Mouse (Mus musculus) erythroblast, embryonic 14.5 days (primary cell): Measurements from ENCODE around the gene Slc23a2. TPM values are rescaled to one million over a fixed set of nuclear protein-coding genes. Genes with fewer than 3 reads are reported as not detected.

Source experiments
- H3K27me3 ChIP-seq: 2 replicates; pipeline ENCODE4 v1.6.1; 2012; ENCODE audit warnings: inconsistent platforms; ENCODE audit not compliant: control insufficient read depth
- H3K36me3 ChIP-seq: 2 replicates; pipeline ENCODE4 v1.6.1; 2012; ENCODE audit warnings: mild to moderate bottlenecking, inconsistent platforms; ENCODE audit not compliant: control insufficient read depth
- H3K4me1 ChIP-seq: 2 replicates; pipeline ENCODE4 v1.6.1; 2012; ENCODE audit warnings: inconsistent platforms; ENCODE audit not compliant: control insufficient read depth
- H3K4me3 ChIP-seq: replicated peaks from 2 replicates; pipeline ENCODE3; 2012; ENCODE audit warnings: moderate library complexity, mild to moderate bottlenecking, inconsistent platforms
- H3K9me3 ChIP-seq: 2 replicates; pipeline ENCODE4 v1.6.1; 2012; ENCODE audit warnings: low read length, inconsistent platforms, mixed read lengths; ENCODE audit not compliant: control insufficient read depth
- GATA1 ChIP-seq: IDR thresholded peaks from 2 replicates; pipeline ENCODE4 v1.6.1; 2012; ENCODE audit warnings: low read length, inconsistent platforms, mixed read lengths
- TAL1 ChIP-seq: IDR thresholded peaks from 3 replicates; pipeline ENCODE4 v1.6.1; 2012; ENCODE audit warnings: low read length, inconsistent platforms, mixed read lengths
- polyA plus RNA-seq: library from polyadenylated mRNA; stranded (reverse); fragments of >175 nt; gene quantifications from 2 replicates; pipeline ENCODE4 v1.2.3, GENCODE M21; 2012

The Slc23a2 gene
- polyA plus RNA-seq, 1 experiment, result not detected

DNA sequence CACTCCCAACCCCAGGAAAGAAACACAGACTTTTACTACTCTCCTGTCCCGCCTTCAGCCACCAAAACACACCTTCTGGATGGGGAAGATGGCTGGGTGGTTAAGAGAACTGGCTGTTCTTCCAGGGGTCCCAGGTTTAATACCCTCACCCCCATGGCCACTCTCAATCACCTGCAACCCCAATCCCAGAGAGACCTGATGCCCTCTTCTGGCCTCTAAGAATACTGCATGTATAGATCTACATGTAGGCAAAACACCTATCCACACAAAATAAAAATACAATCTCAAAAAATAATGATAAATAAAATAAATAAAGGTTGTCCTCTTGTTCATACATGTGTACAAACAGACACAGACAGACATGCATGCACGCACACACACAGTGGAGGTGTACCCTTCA, 5.8 kb downstream of the Slc23a2 start:
- H3K4me1 ChIP-seq, result peaks cover 5% of the 10 kb centered on the region
- TF ChIP-seq TAL1 (no peak), GATA1 (no peak)
- H3K27me3 ChIP-seq, result peaks cover 7% of the 10 kb centered on the region
- no peaks in the 10 kb centered on the region for H3K9me3 ChIP-seq
- H3K36me3 ChIP-seq, result no peaks in the 10 kb centered on the region
- no peak overlapping the region for H3K4me3 ChIP-seq

DNA sequence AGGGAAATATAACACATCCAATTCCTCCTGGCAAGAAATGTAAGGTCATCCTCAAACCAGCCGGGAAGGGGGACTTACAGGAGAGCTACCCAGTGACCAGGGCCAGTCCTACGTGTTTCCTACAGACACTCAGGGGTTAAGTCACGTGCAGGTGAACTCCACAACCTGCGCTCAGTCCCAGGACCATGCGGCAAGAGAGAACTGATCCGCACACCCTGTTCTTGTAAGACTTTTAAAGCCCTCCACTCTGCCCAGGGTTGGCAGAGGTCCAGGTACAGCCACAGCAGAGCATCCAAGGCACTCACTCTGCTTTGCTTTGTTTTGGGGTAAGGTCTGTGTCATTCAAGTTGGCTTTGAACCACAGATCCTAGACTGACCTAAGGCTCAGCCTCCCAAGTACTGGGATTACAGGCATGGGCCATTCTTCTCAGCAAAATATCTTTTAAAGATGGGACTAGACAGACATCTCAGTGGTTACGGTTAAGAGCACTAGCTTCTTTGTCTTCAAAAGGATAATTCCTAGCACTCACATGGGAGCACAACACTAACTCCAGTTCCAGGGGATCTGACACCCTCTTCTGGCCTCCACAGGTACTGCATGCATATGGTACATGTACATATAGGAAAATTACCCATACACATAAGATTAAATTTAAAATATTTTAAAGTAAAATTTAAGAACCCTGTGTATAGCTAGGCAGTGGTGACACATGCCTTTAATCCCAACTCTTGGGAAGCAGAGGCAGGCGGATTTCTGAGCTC, 8.9 kb downstream of the Slc23a2 start:
- no peaks in the 10 kb centered on the region for H3K9me3 ChIP-seq
- no peak overlapping the region for H3K4me3 ChIP-seq
- H3K27me3 ChIP-seq, result no peaks in the 10 kb centered on the region
- TF ChIP-seq GATA1 (no peak), TAL1 (no peak)
- no peaks in the 10 kb centered on the region for H3K36me3 ChIP-seq
- H3K4me1 ChIP-seq, result peaks cover 6% of the 10 kb centered on the region; the same call in 1 of the 2 replicates

DNA sequence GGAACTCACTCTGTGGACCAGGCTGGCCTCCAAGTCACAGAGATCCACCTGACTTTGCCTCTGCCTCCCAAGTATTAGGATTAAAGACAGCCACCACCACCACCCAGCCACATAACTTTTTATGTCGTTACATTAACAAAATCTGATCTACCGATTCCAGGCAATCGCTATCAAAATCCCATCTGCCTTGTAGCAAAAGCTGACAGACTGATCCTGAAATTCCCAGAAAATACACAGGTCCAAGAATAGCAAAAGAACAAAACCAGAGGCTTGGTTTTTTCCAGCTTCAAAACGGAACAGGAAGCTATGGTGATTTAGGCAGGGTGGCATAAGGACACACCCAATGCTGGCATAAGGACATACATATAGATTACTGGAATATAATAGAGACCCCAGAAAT, 10.2 kb downstream of the Slc23a2 start:
- H3K36me3 ChIP-seq, result no peaks in the 10 kb centered on the region
- H3K9me3 ChIP-seq, result no peaks in the 10 kb centered on the region
- no peak overlapping the region for H3K4me3 ChIP-seq
- TF ChIP-seq TAL1 (no peak), GATA1 (no peak)
- no peaks in the 10 kb centered on the region for H3K27me3 ChIP-seq
- H3K4me1 ChIP-seq, result peaks cover 9% of the 10 kb centered on the region

DNA sequence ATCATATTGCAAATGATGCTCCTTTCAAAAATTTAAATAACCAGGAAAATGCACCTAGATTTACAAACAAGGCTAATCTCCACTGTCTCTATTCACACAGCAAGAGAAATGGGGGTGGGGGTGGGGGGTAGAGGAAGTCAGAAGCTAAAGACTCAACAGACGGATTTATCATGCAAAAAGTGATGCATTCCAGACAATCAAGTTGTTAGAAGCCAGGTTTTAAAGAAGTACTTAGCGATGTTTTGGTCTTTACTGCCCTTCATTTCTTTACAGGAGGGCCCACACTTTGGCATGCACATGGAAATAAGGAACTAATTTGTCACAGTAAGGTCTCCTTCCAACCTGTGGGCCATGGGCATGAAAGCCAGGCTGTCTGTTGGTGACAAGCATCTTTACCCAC, 11.5 kb downstream of the Slc23a2 start:
- TF ChIP-seq GATA1, result no peak
- TF ChIP-seq TAL1, result no peak
- Histone ChIP-seq H3K36me3 (no peaks in the 10 kb centered on the region), H3K27me3 (no peaks in the 10 kb centered on the region), H3K4me1 (peaks cover 9% of the 10 kb centered on the region), H3K9me3 (no peaks in the 10 kb centered on the region), H3K4me3 (no peak overlapping the region)

DNA sequence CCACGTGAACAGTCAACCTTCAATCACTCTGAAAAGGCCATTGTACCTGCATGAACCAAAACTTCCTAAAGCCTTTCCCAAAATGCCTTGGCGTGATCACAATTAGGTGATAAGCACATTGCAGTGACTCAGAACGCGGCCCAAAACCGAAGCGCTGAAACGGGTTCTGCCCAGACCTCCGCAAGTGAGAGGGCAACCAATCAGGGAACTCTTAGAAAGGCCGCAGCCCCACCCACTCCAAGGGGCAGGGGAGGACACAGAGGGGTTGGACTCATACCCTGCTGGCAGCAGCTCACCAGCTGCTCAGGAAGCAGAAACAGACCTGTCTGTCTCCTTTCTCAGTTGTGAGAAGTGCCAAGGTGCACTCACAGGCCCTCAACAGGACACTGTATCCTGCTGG, 13.6 kb downstream of the Slc23a2 start:
- H3K27me3 ChIP-seq, result no peaks in the 10 kb centered on the region
- TF ChIP-seq GATA1, result no peak
- no peak for TF ChIP-seq TAL1
- H3K4me1 ChIP-seq, result peaks cover 7% of the 10 kb centered on the region
- no peaks in the 10 kb centered on the region for H3K36me3 ChIP-seq
- H3K4me3 ChIP-seq, result no peak overlapping the region
- no peaks in the 10 kb centered on the region for H3K9me3 ChIP-seq

DNA sequence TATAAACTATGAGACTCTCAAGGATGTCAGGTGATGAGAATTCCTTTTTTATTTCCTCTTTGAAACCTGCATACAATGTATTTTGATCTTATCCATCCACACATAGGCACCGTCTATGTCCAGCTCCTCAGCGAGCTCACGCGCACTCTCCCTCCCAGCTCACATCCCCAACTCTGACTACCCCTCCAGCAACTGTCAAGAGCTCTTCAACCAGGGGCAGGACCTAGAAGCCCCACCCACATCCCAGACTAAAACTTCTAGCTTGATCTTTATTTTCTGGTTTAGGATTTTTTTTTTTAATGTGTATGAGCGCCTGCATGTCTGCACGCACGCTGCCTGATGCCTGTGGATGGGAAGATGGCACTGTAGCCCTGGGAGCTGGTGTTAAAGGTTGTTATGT, 14.9 kb downstream of the Slc23a2 start:
- Histone ChIP-seq H3K4me3 (no peak overlapping the region), H3K36me3 (no peaks in the 10 kb centered on the region), H3K4me1 (peaks cover 7% of the 10 kb centered on the region), H3K27me3 (no peaks in the 10 kb centered on the region), H3K9me3 (no peaks in the 10 kb centered on the region)
- TF ChIP-seq GATA1, result no peak
- no peak for TF ChIP-seq TAL1

DNA sequence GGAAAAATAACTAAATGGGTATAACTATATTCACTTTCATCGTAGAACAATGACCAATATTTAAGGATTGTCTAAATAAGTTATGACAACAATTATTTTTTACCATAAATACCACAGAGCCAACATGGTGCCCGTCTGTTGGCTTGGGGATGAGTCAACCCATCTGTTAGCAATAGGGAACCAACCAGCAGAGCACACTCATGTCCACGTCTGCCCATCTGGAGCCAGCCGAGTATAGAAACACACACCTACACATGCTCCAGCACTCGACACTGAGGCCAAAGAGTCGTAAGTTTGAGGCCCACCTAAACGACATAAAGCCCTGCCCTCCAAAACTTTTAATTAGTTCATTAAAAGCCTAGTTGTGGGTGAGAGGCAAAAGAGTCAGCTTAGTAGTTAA, 15.7 kb downstream of the Slc23a2 start:
- no peaks in the 10 kb centered on the region for H3K36me3 ChIP-seq
- no peak overlapping the region for H3K4me3 ChIP-seq
- no peaks in the 10 kb centered on the region for H3K27me3 ChIP-seq
- H3K9me3 ChIP-seq, result no peaks in the 10 kb centered on the region
- peaks cover 7% of the 10 kb centered on the region for H3K4me1 ChIP-seq
- TF ChIP-seq GATA1, result no peak
- no peak for TF ChIP-seq TAL1

DNA sequence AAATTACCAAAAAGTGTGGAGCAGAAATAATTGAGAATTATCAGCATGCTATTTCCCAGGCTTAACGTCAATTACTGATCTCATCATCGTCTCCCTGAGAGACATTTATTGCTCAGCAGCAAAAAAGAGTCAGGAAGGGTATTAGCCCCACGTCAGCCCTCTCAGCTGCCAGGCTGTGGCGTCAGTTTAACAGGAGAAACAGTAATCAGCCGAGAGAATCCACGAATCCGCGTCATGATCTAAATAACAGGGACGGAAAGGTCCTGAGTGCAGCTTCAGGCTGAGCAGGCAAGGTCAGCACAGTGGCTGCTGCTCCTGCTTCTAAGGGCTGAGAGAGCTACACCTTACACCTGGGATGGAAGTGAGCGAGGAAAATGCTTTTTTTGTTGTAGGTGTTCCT, 17.0 kb downstream of the Slc23a2 start:
- Histone ChIP-seq H3K27me3 (no peaks in the 10 kb centered on the region), H3K9me3 (no peaks in the 10 kb centered on the region), H3K4me1 (peaks cover 7% of the 10 kb centered on the region), H3K36me3 (no peaks in the 10 kb centered on the region), H3K4me3 (no peak overlapping the region)
- TF ChIP-seq TAL1 (no peak), GATA1 (no peak)

DNA sequence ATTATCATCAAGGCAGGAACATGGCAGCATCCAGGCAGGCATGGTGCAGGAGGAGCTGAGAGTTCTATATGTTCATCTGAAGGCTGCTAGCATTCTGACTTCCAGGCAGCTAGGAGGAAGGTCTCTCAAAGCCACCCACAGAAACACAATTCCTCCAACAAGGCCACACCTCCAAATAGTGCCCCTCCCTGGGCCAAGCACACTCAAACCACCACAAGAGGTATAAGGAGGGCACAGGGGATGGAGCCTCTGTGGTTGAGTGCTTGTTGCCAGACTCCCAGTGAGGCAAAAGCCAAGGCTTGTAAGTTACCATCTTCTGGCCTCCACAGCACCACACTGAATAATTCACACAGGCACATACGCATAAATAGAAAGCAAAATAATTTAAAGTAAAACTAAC, 18.6 kb downstream of the Slc23a2 start:
- Histone ChIP-seq H3K4me3 (no peak overlapping the region), H3K27me3 (no peaks in the 10 kb centered on the region), H3K4me1 (peaks cover 5% of the 10 kb centered on the region), H3K9me3 (no peaks in the 10 kb centered on the region), H3K36me3 (no peaks in the 10 kb centered on the region)
- no peak for TF ChIP-seq TAL1
- no peak for TF ChIP-seq GATA1

DNA sequence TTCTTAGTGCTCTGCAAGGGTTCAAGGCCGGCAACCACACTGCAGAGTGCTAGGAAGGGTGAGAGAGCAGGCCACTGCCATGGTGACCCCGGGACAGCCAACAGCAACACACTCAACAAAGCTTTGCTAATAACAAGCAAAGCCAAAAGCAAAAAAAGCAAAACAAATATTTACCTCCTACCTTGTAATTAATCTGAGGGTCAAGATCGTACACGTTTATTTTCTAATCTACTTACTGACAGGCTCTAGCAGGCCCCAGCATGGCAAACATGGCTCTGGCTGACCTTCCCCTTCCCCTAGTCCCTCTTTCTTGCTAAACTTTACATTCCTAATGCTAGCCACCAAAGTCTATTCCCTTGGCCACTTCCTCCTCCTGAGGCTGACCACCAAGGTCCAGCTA, 21.8 kb downstream of the Slc23a2 start:
- H3K27me3 ChIP-seq, result no peaks in the 10 kb centered on the region
- no peaks in the 10 kb centered on the region for H3K4me1 ChIP-seq
- no peak overlapping the region for H3K4me3 ChIP-seq
- no peaks in the 10 kb centered on the region for H3K36me3 ChIP-seq
- no peaks in the 10 kb centered on the region for H3K9me3 ChIP-seq
- TF ChIP-seq GATA1 (no peak), TAL1 (no peak)
